Mouse (Mus musculus) liver, adult 2 months (tissue): ENCODE results near the gene Arhgdib.

ENCODE experiments used
- CTCF ChIP-seq: fragments of 200-500 bp; IDR thresholded peaks from 2 replicates; pipeline ENCODE4 v1.5.1; 2011; ENCODE audit warnings: low read depth, low read length, control low read depth
- POLR2A ChIP-seq: fragments of 200-500 bp; IDR thresholded peaks from 2 replicates; pipeline ENCODE4 v1.6.1; 2011; ENCODE audit warnings: low read length, control low read depth; ENCODE audit not compliant: insufficient read depth; ENCODE audit errors: extremely low read depth

- TF ChIP-seq CTCF (no peak), POLR2A (no peak)
Observed at GRCm38 (mm10) chr6:136967466-136967865, 25.8 kb upstream of the Arhgdib start.
